Mouse (Mus musculus) CH12.LX (cell line): ENCODE measurements around the gene Map3k12. TPM values are rescaled to one million over a fixed set of nuclear protein-coding genes. Genes with fewer than 3 reads are reported as not detected.

Source experiments
- DNase-seq: peaks from one replicate; pipeline ENCODE4 v3.0.0-alpha.2; 2013; ENCODE audit errors: extremely low read depth
- H3K27ac ChIP-seq: 2 replicates; pipeline ENCODE4 v1.5.1; 2012; ENCODE audit warnings: low read depth, mild to moderate bottlenecking, control low read depth, moderate library complexity; ENCODE audit not compliant: insufficient read depth
- H3K27me3 ChIP-seq: replicated peaks from 2 replicates; pipeline ENCODE3; 2012; ENCODE audit warnings: inconsistent platforms
- H3K36me3 ChIP-seq, 2 experiments: replicated peaks in 1 of 2; 2 replicates each; pipeline versions ENCODE3 to v1.6.1; 2012; ENCODE audit warnings: inconsistent platforms in 1 of 2, low read length in 1 of 2, mild to moderate bottlenecking in 1 of 2, mixed read lengths in 1 of 2, moderate library complexity in 1 of 2; ENCODE audit not compliant: control insufficient read depth in 1 of 2, insufficient read depth in 1 of 2
- H3K4me1 ChIP-seq, 2 experiments: 2 replicates each; pipeline ENCODE4 v1.6.1; 2012; ENCODE audit warnings: inconsistent platforms in 1 of 2, moderate library complexity in 1 of 2; ENCODE audit not compliant: insufficient read depth in 2 of 2, control insufficient read depth in 1 of 2
- H3K4me2 ChIP-seq: 2 replicates; pipeline ENCODE4 v1.6.1; 2012; ENCODE audit warnings: low read depth, mild to moderate bottlenecking, control low read depth; ENCODE audit not compliant: poor library complexity, insufficient read depth, severe bottlenecking
- H3K4me3 ChIP-seq, 3 experiments: fragments of 150-350 bp in 1 of 3; sonication (generic) in 1 of 3; replicated peaks in 1 of 3; 2 replicates each; pipeline versions ENCODE3 to v1.5.1; 2011 to 2012; ENCODE audit warnings: low read depth in 2 of 3, low read length in 2 of 3, mild to moderate bottlenecking in 2 of 3, moderate library complexity in 2 of 3, control low read depth in 1 of 3, improper control_type of control experiment in 1 of 3, inconsistent platforms in 1 of 3, mixed read lengths in 1 of 3; ENCODE audit not compliant: poor library complexity in 1 of 3
- H3K79me2 ChIP-seq: replicated peaks from 2 replicates; pipeline ENCODE4 v1.6.1; 2012; ENCODE audit warnings: mild to moderate bottlenecking, moderate library complexity; ENCODE audit not compliant: control insufficient read depth, poor library complexity, insufficient read depth, severe bottlenecking; ENCODE audit errors: extremely low read depth
- H3K9ac ChIP-seq: 2 replicates; pipeline ENCODE4 v1.6.1; 2012; ENCODE audit warnings: low read depth, mild to moderate bottlenecking, control low read depth, moderate library complexity; ENCODE audit not compliant: insufficient read depth
- H3K9me3 ChIP-seq: replicated peaks from 2 replicates; pipeline ENCODE3; 2012; ENCODE audit warnings: low read length, inconsistent platforms, mixed read lengths
- CHD1 ChIP-seq: IDR thresholded peaks from 2 replicates; pipeline ENCODE4 v1.6.1; 2012; ENCODE audit warnings: low read depth, low read length, improper control_type of control experiment, inconsistent platforms
- CHD2 ChIP-seq: IDR thresholded peaks from 2 replicates; pipeline ENCODE4 v1.6.1; 2011; ENCODE audit warnings: low read length, improper control_type of control experiment
- CTCF ChIP-seq, 2 experiments: IDR thresholded peaks in 1 of 2; conservative IDR thresholded peaks in 1 of 2; 2 replicates each; pipeline ENCODE4 v1.5.1; 2011 to 2012; ENCODE audit warnings: low read depth in 2 of 2, low read length in 2 of 2, improper control_type of control experiment in 1 of 2, inconsistent platforms in 1 of 2, mild to moderate bottlenecking in 1 of 2, moderate library complexity in 1 of 2
- E2F4 ChIP-seq: IDR thresholded peaks from 2 replicates; pipeline ENCODE4 v1.6.1; 2011; ENCODE audit warnings: low read depth, low read length, improper control_type of control experiment; ENCODE audit not compliant: insufficient replicate concordance
- ELF1 ChIP-seq: IDR thresholded peaks from 2 replicates; pipeline ENCODE4 v1.6.1; 2014; ENCODE audit warnings: low read depth, mild to moderate bottlenecking, inconsistent platforms, low read length, improper control_type of control experiment
- EP300 ChIP-seq: IDR thresholded peaks from 2 replicates; pipeline ENCODE4 v1.6.1; 2011; ENCODE audit warnings: low read length, improper control_type of control experiment
- ETS1 ChIP-seq: conservative IDR thresholded peaks from 2 replicates; pipeline ENCODE4 v1.6.1; 2012; ENCODE audit warnings: low read depth, mild to moderate bottlenecking, inconsistent platforms, low read length, improper control_type of control experiment, moderate library complexity
- HCFC1 ChIP-seq: IDR thresholded peaks from 2 replicates; pipeline ENCODE4 v1.6.1; 2012; ENCODE audit warnings: low read depth, mild to moderate bottlenecking, inconsistent platforms, low read length, improper control_type of control experiment
- IRF4 ChIP-seq: IDR thresholded peaks from 2 replicates; pipeline ENCODE4 v1.6.1; 2014; ENCODE audit warnings: low read depth, mild to moderate bottlenecking, inconsistent platforms, low read length, improper control_type of control experiment
- JUN ChIP-seq: IDR thresholded peaks from 2 replicates; pipeline ENCODE4 v1.6.1; 2011; ENCODE audit warnings: low read depth, mild to moderate bottlenecking, low read length, improper control_type of control experiment, moderate library complexity; ENCODE audit not compliant: insufficient read depth
- JUND ChIP-seq: conservative IDR thresholded peaks from 2 replicates; pipeline ENCODE4 v1.6.1; 2011; ENCODE audit warnings: low read depth, low read length, improper control_type of control experiment
- KAT2A ChIP-seq: IDR thresholded peaks from 2 replicates; pipeline ENCODE4 v1.6.1; 2012; ENCODE audit warnings: low read length, improper control_type of control experiment, inconsistent platforms; ENCODE audit not compliant: insufficient replicate concordance
- MAFK ChIP-seq: IDR thresholded peaks from 2 replicates; pipeline ENCODE4 v1.6.1; 2011; ENCODE audit warnings: low read length, improper control_type of control experiment; ENCODE audit not compliant: insufficient replicate concordance
- MAX ChIP-seq: IDR thresholded peaks from 2 replicates; pipeline ENCODE4 v1.6.1; 2011; ENCODE audit warnings: low read length, improper control_type of control experiment
- MAZ ChIP-seq: IDR thresholded peaks from 2 replicates; pipeline ENCODE4 v1.6.1; 2012; ENCODE audit warnings: low read depth, mild to moderate bottlenecking, inconsistent platforms, low read length, improper control_type of control experiment, moderate library complexity
- MEF2A ChIP-seq: IDR thresholded peaks from 2 replicates; pipeline ENCODE4 v1.6.1; 2014; ENCODE audit warnings: low read depth, mild to moderate bottlenecking, inconsistent platforms, low read length, improper control_type of control experiment, borderline replicate concordance
- MXI1 ChIP-seq: IDR thresholded peaks from 2 replicates; pipeline ENCODE4 v1.6.1; 2011; ENCODE audit warnings: mild to moderate bottlenecking, low read depth, low read length, improper control_type of control experiment
- MYC ChIP-seq: IDR thresholded peaks from 2 replicates; pipeline ENCODE4 v1.6.1; 2011; ENCODE audit warnings: low read depth, mild to moderate bottlenecking, improper control_type of control experiment, low read length
- NELFE ChIP-seq: IDR thresholded peaks from 2 replicates; pipeline ENCODE4 v1.6.1; 2011; ENCODE audit warnings: low read depth, low read length, improper control_type of control experiment
- NRF1 ChIP-seq: IDR thresholded peaks from 2 replicates; pipeline ENCODE4 v1.6.1; 2014; ENCODE audit warnings: low read depth, mild to moderate bottlenecking, inconsistent platforms, low read length, improper control_type of control experiment, moderate library complexity
- PAX5 ChIP-seq: IDR thresholded peaks from 2 replicates; pipeline ENCODE4 v1.6.1; 2012; ENCODE audit warnings: low read length, inconsistent platforms, mixed read lengths
- POLR2A ChIP-seq: IDR thresholded peaks from 2 replicates; pipeline ENCODE4 v1.6.1; 2011; ENCODE audit warnings: low read depth, mild to moderate bottlenecking, improper control_type of control experiment, low read length
- POLR2AphosphoS2 ChIP-seq: IDR thresholded peaks from 2 replicates; pipeline ENCODE4 v1.6.1; 2011; ENCODE audit warnings: low read depth, low read length, improper control_type of control experiment
- RAD21 ChIP-seq: IDR thresholded peaks from 2 replicates; pipeline ENCODE4 v1.6.1; 2011; ENCODE audit warnings: low read depth, mild to moderate bottlenecking, low read length, improper control_type of control experiment, moderate library complexity
- RCOR1 ChIP-seq: conservative IDR thresholded peaks from 2 replicates; pipeline ENCODE4 v1.6.1; 2012; ENCODE audit warnings: low read depth, mild to moderate bottlenecking, inconsistent platforms, low read length, improper control_type of control experiment
- SIN3A ChIP-seq: IDR thresholded peaks from 2 replicates; pipeline ENCODE4 v1.6.1; 2012; ENCODE audit warnings: low read length, improper control_type of control experiment, inconsistent platforms
- SMC3 ChIP-seq: IDR thresholded peaks from 2 replicates; pipeline ENCODE4 v1.6.1; 2011; ENCODE audit warnings: low read depth, low read length, improper control_type of control experiment
- TBP ChIP-seq: conservative IDR thresholded peaks from 2 replicates; pipeline ENCODE4 v1.6.1; 2011; ENCODE audit warnings: low read depth, low read length, improper control_type of control experiment
- TCF12 ChIP-seq: IDR thresholded peaks from 2 replicates; pipeline ENCODE4 v1.6.1; 2014; ENCODE audit warnings: low read depth, mild to moderate bottlenecking, inconsistent platforms, low read length, improper control_type of control experiment
- UBTF ChIP-seq: IDR thresholded peaks from 2 replicates; pipeline ENCODE4 v1.6.1; 2012; ENCODE audit warnings: low read depth, mild to moderate bottlenecking, inconsistent platforms, low read length, improper control_type of control experiment, moderate library complexity
- USF1 ChIP-seq: IDR thresholded peaks from 2 replicates; pipeline ENCODE4 v1.6.1; 2014; ENCODE audit warnings: low read depth, mild to moderate bottlenecking, inconsistent platforms, low read length, improper control_type of control experiment
- USF2 ChIP-seq: conservative IDR thresholded peaks from 2 replicates; pipeline ENCODE4 v1.6.1; 2011; ENCODE audit warnings: low read depth, low read length, improper control_type of control experiment
- ZC3H11A ChIP-seq: IDR thresholded peaks from 2 replicates; pipeline ENCODE4 v1.6.1; 2012; ENCODE audit warnings: low read depth, mild to moderate bottlenecking, inconsistent platforms, low read length, improper control_type of control experiment
- ZKSCAN1 ChIP-seq: IDR thresholded peaks from 2 replicates; pipeline ENCODE4 v1.6.1; 2012; ENCODE audit warnings: low read depth, inconsistent platforms, low read length, improper control_type of control experiment, borderline replicate concordance
- ZMIZ1 ChIP-seq: IDR thresholded peaks from 2 replicates; pipeline ENCODE4 v1.6.1; 2012; ENCODE audit warnings: low read depth, mild to moderate bottlenecking, inconsistent platforms, low read length, improper control_type of control experiment
- ZNF384 ChIP-seq: IDR thresholded peaks from 2 replicates; pipeline ENCODE4 v1.6.1; 2012; ENCODE audit warnings: low read depth, low read length, improper control_type of control experiment, inconsistent platforms
- dilution Hi-C: fragments of 300-500 bp; cut with MboI; formaldehyde crosslinking; loops from 2 replicates; pipeline ENCODE4 v1.14.3; 2020; ENCODE audit warnings: low sequenced_read_pairs; ENCODE audit not compliant: extremely low pct_unique_long_range_greater_than_20kb, extremely low pct_ligation_motif_present
- in situ Hi-C: fragments of 300-500 bp; cut with MboI; formaldehyde crosslinking; loops from 3 replicates; pipeline ENCODE4 v1.14.3; 2019; ENCODE audit warnings: low sequenced_read_pairs, low pct_ligation_motif_present, low pct_unique_long_range_greater_than_20kb, mixed read lengths
- polyA plus RNA-seq: library from polyadenylated mRNA; unstranded; fragments of >175 nt; gene quantifications from 2 replicates; pipeline ENCODE4 v1.2.1, GENCODE M21; 2012; ENCODE audit warnings: low read depth; ENCODE audit not compliant: insufficient read length
- total RNA-seq, 2 experiments: library from RNA; depleted of rRNA; stranded (reverse); fragments of 300-350 nt in 1 of 2; fragments of >200 nt in 1 of 2; gene quantifications; 2 replicates each; pipeline ENCODE4 v1.2.3; 2012 to 2014

Gene Map3k12
- total and polyA plus RNA-seq, 3 experiments = 1.5 to 3.0 (median 2.3) TPM

GRCm38 (mm10) chr15:102517976-102518858 is 1.4 kb upstream of the Map3k12 start, which contains the start of gene Tarbp2 (continued):
- TF ChIP-seq PAX5 = no peak
- TF ChIP-seq, all 38 proteins: peak for 18

- 0 out of 2 replicates have a peak overlapping the region, but pooled peaks have one; percentile 11 for H3K27ac ChIP-seq
- H3K4me2 ChIP-seq = peak overlapping the region; percentile 71
- H3K4me3 ChIP-seq = peak overlapping the region; percentile 61 to 75 (median 64)
- no peak for DNase-seq
- peaks cover 6% of the 10 kb centered on the region for H3K79me2 ChIP-seq
- peaks cover 17 to 25% of the 10 kb centered on the region in 2 experiments for H3K36me3 ChIP-seq
- no peaks in the 10 kb centered on the region for H3K9me3 ChIP-seq
- peaks cover 3% of the 10 kb centered on the region for H3K27me3 ChIP-seq
- peak overlapping the region; percentile 58 for H3K9ac ChIP-seq
- H3K4me1 ChIP-seq = peaks cover 7 to 41% of the 10 kb centered on the region in 2 experiments
- in situ Hi-C loops = loop anchor here (5.0 kb wide), 1 partner anchor 50 kb away; no protein-coding TSS in a partner anchor
- dilution Hi-C loops = no loop called here
- TF ChIP-seq ZMIZ1 (peak; percentile 96), CHD2 (no peak), E2F4 (no peak), UBTF (no peak), PAX5 (no peak), HCFC1 (no peak), EP300 (no peak), ZNF384 (no peak), JUND (no peak), MAX (0 out of 2 replicates have a peak, but pooled peaks have one; percentile 1), RCOR1 (no peak), KAT2A (no peak), TBP (peak; percentile 97), ZKSCAN1 (no peak), NELFE (peak; percentile 94), CTCF (conservative IDR thresholded peaks at IDR 0.05 in 1 of 2, IDR thresholded peaks at IDR 0.05 in 1 of 2; ENCODE audit: low read depth in 2 of 2, low read length in 2 of 2) (no peak), MAZ (peak; percentile 61; the same call in 1 of the 2 replicates), ELF1 (no peak), ETS1 (no peak), IRF4 (no peak), USF1 (no peak), POLR2AphosphoS2 (peak; percentile 94; the same call in 1 of the 2 replicates), MAFK (no peak), MEF2A (no peak), MYC (no peak; the same call in 1 of the 2 replicates), SIN3A (peak; percentile 70; the same call in 1 of the 2 replicates), ZC3H11A (no peak), NRF1 (no peak), CHD1 (peak; percentile 86; the same call in 1 of the 2 replicates), TCF12 (peak; percentile 71), MXI1 (no peak), USF2 (no peak), JUN (no peak), POLR2A (peak; percentile 96), RAD21 (no peak), SMC3 (no peak)
Measured at GRCm38 (mm10) chr15:102517631-102517975, 739 bp upstream of the Map3k12 start.
